Mouse (Mus musculus): ENCODE measurements at regions not wholly inside any gene's neighbourhood (a gene's known extent, or its start where the extent isn't known, plus 50 kb on each side); places are given as distances from the start of the nearest gene placed in this dataset.
A peak's percentile ranks its signal among the peaks of the same experiment; 100 is the strongest.

DNA sequence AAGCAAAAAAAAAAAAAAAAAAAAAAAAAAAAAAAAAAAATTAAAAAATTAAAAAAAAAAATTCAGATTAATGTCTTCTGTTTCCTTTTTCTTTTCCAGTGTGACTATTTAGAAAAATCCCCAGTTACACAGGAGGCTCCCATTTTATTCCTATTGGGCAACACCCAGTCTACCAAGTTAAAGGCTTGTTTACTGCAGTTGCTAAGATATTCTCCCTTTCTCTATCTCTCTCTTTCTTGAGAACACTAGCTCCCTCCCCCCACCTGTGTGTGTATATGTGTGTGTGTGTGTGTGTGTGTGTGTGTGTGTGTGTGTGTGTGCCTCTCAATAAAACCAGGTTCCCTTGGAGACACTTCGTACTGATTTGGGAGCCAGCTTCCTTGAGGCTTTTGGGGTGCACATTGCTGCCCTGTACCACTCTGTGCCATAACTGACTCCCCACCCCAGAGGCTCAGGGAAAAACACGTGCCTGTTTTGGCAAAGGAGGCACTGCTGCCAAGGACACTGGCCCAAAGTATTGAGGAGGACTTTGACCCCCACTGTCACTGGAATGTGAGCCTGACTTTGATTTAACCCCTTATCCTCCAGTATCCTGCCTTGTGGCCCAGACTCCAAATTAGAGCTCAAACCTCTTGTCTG, 50.3 kb downstream of the Anapc15-ps start:
- DNase-seq, result peak in 1 of 2 experiments; percentile 23

GRCm38 (mm10) chr10:95620796-95621195, 52.5 kb downstream of the Anapc15-ps start:
- DNase-seq, result no peak

- DNase-seq, result peak; percentile 36 to 38
These were observed 53.6 kb downstream of the Anapc15-ps start for GRCm38 (mm10) chr10:95619601-95620000.

GRCm38 (mm10) chr10:95618451-95619079, 54.6 kb upstream of the Nudt4 start:
- DNase-seq, result no peak

DNA sequence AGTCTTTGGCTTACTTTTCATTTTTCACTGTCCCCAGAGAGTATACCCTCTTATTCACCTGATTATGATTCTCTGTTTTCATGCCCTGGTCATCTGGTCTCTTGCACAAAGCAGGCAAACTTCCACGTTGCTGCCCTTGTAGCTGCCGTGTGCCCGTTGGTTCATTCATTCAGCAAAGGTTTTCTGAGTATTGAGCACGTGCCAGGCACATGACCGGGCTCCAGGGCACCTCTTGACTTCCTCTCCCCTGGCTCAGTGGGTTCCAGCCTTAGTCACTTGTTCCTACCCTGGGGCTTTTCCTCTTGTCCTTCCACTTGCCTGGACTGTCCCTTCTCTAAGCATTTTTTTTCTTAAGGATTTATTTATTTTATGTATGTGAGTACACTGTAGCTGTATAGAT, 52.9 kb upstream of the Nudt4 start:
- DNase-seq, result peak; percentile 41 to 54

GRCm38 (mm10) chr10:95615849-95616650, 52.1 kb upstream of the Nudt4 start:
- no peak for DNase-seq

All from cerebellum, postnatal 10 days (tissue).